Mouse (Mus musculus) lung, adult 2 months (tissue): ENCODE measurements around the gene Ogg1. TPM values are rescaled to one million over a fixed set of nuclear protein-coding genes. Genes with fewer than 3 reads are reported as not detected.

Experiments used
- DNase-seq: peaks from one replicate; pipeline ENCODE4 v3.0.0; 2022
- H3K4me1 ChIP-seq: fragments of 200-500 bp; 2 replicates; pipeline ENCODE4 v1.6.1; 2011; ENCODE audit warnings: low read length; ENCODE audit not compliant: control insufficient read depth, insufficient read depth
- H3K4me3 ChIP-seq: fragments of 200-500 bp; replicated peaks from 2 replicates; pipeline ENCODE3; 2011; ENCODE audit warnings: low read depth, mild to moderate bottlenecking, control low read depth, low read length; ENCODE audit errors: extremely low read depth
- CTCF ChIP-seq: fragments of 200-500 bp; IDR thresholded peaks from 2 replicates; pipeline ENCODE4 v1.5.1; 2011; ENCODE audit warnings: mild to moderate bottlenecking, low read length, control low read depth; ENCODE audit not compliant: insufficient read depth
- POLR2A ChIP-seq: fragments of 200-500 bp; IDR thresholded peaks from 2 replicates; pipeline ENCODE4 v1.6.1; 2011; ENCODE audit warnings: low read depth, mild to moderate bottlenecking, control low read depth, low read length, borderline replicate concordance; ENCODE audit errors: extremely low read depth
- WGBS: fragments of 180-500 bp; shearing (Covaris S2); methylation state at CpG from one replicate; pipeline ENCODE4 v1.1.7; 2018; 5-methylcytosine and 5-hydroxymethylcytosine counted together
- polyA plus RNA-seq: library from polyadenylated mRNA; depleted of rRNA; stranded (reverse); fragments of >200 nt; gene quantifications from 2 replicates; pipeline ENCODE4 v1.2.3, GENCODE M21; 2012

The Ogg1 gene
- polyA plus RNA-seq, 1 experiment = 23.9 TPM

- TF ChIP-seq POLR2A (no peak), CTCF (no peak)
- H3K4me1 ChIP-seq = no peaks in the 10 kb centered on the region
- WGBS = 73% methylated on average over 6 of the region's 6 CpGs
- DNase-seq = no peak
- no peak overlapping the region for H3K4me3 ChIP-seq
These were observed 36.4 kb upstream of the Ogg1 start for GRCm38 (mm10) chr6:113290346-113290745.

- DNase-seq = no peak
These were observed 33.8 kb upstream of the Ogg1 start for GRCm38 (mm10) chr6:113292938-113293337.

GRCm38 (mm10) chr6:113296046-113296445, 30.7 kb upstream of the Ogg1 start:
- Histone ChIP-seq H3K4me1 (no peaks in the 10 kb centered on the region), H3K4me3 (no peak overlapping the region)
- DNase-seq = no peak
- no peak for TF ChIP-seq CTCF
- no peak for TF ChIP-seq POLR2A
- 69% methylated on average over 2 of the region's 2 CpGs for WGBS

More at GRCm38 (mm10) chr6:113292938-113293337, 33.8 kb upstream of the Ogg1 start:
- H3K4me1 ChIP-seq = no peaks in the 10 kb centered on the region
- 56% methylated on average over 5 of the region's 5 CpGs for WGBS
- TF ChIP-seq CTCF (no peak), POLR2A (no peak)
- no peak overlapping the region for H3K4me3 ChIP-seq

GRCm38 (mm10) chr6:113296639-113297038, 30.1 kb upstream of the Ogg1 start:
- Histone ChIP-seq H3K4me1 (no peaks in the 10 kb centered on the region), H3K4me3 (no peak overlapping the region)
- TF ChIP-seq POLR2A = no peak
- TF ChIP-seq CTCF = no peak
- WGBS = 57% methylated on average over 4 of the region's 4 CpGs
- no peak for DNase-seq

- DNase-seq = no peak
- Histone ChIP-seq H3K4me3 (no peak overlapping the region), H3K4me1 (no peaks in the 10 kb centered on the region)
- WGBS = 80% methylated on average over 5 of the region's 5 CpGs
- TF ChIP-seq POLR2A (no peak), CTCF (no peak)
These were observed 25.4 kb upstream of the Ogg1 start for GRCm38 (mm10) chr6:113301350-113301749.

- Histone ChIP-seq H3K4me1 (no peaks in the 10 kb centered on the region), H3K4me3 (no peak overlapping the region)
- 15% methylated on average over 3 of the region's 3 CpGs for WGBS
- no peak for DNase-seq
- TF ChIP-seq CTCF = 0 out of 2 replicates have a peak, but pooled peaks have one; percentile 41
- no peak for TF ChIP-seq POLR2A
These were observed 24.5 kb upstream of the Ogg1 start for GRCm38 (mm10) chr6:113302258-113302657.

GRCm38 (mm10) chr6:113306322-113306985, 20.3 kb upstream of the Ogg1 start:
- peaks cover 5% of the 10 kb centered on the region for H3K4me1 ChIP-seq
- DNase-seq = peak; percentile 100
- 1% methylated on average over 49 of the region's 50 CpGs for WGBS
- TF ChIP-seq CTCF = no peak
- TF ChIP-seq POLR2A = peak; percentile 31; the same call in 1 of the 2 replicates
- H3K4me3 ChIP-seq = peak overlapping the region; percentile 92

- DNase-seq = no peak
- peaks cover 5% of the 10 kb centered on the region for H3K4me1 ChIP-seq
- under 1% methylated on average over 32 of the region's 32 CpGs for WGBS
- H3K4me3 ChIP-seq = peak within 1 kb of the TSS; percentile 92
- TF ChIP-seq POLR2A (peak; percentile 71; the same call in 1 of the 2 replicates), CTCF (no peak)
These were observed 19.8 kb upstream of the Ogg1 start, which contains the start of gene Brpf1 for GRCm38 (mm10) chr6:113306986-113307349. Brpf1 (plus strand) TSS chr6:113307137.

- under 1% methylated on average over 34 of the region's 34 CpGs for WGBS
- peak; percentile 40 for DNase-seq
These were observed 19.2 kb upstream of the Ogg1 start for GRCm38 (mm10) chr6:113307481-113308121.

More at GRCm38 (mm10) chr6:113307481-113308121, 19.2 kb upstream of the Ogg1 start:
- Histone ChIP-seq H3K4me3 (peak overlapping the region; percentile 92), H3K4me1 (peaks cover 5% of the 10 kb centered on the region)
- TF ChIP-seq CTCF (no peak), POLR2A (peak; percentile 40; the same call in 1 of the 2 replicates)
